Mouse (Mus musculus) small intestine, adult 2 months (tissue): ENCODE results near the gene Grb2.

Source experiments
- CTCF ChIP-seq: fragments of 200-500 bp; IDR thresholded peaks from 2 replicates; pipeline ENCODE4 v1.5.1; 2012; ENCODE audit warnings: low read depth, mild to moderate bottlenecking, control low read depth, inconsistent platforms, low read length, moderate library complexity, mixed read lengths; ENCODE audit not compliant: insufficient replicate concordance, insufficient read length; ENCODE audit errors: extremely low read depth
- POLR2A ChIP-seq: fragments of 200-500 bp; IDR thresholded peaks from 2 replicates; pipeline ENCODE4 v1.6.1; 2012; ENCODE audit warnings: low read depth, mild to moderate bottlenecking, control low read depth, inconsistent platforms, low read length, moderate library complexity

DNA sequence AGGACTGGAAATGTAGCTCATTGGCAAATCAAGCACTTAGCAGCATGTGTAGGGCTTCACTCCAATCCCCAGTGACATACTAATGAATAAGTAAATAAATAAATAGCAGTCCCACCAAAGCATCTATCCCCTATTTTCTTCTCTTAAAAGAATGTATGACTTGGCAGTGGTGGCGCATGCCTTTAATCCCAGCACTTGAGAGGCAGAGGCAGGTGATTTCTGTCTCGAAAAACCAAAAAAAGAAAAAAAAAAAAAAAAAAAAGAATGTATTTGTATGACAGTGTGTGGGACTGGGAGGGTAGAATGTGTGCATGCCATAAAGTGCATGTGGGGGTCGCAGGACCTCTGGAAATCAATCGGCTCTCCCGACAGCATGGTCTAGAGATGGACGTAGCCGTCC lies 22.4 kb downstream of the Grb2 start:
- no peak for TF ChIP-seq CTCF
- TF ChIP-seq POLR2A: no peak
